Mouse (Mus musculus) ES-E14 (cell line): ENCODE results near the gene Derl3. TPM values are rescaled to one million over a fixed set of nuclear protein-coding genes. Genes with fewer than 3 reads are reported as not detected.

ENCODE experiments used
- DNase-seq: peaks from one replicate; pipeline ENCODE4 v3.0.0-alpha.2; 2013; ENCODE audit warnings: low read depth, low spot score
- H3K27ac ChIP-seq: 2 replicates; pipeline ENCODE4 v1.5.1; 2012; ENCODE audit warnings: low read depth, mild to moderate bottlenecking, low read length, moderate library complexity, mixed read lengths; ENCODE audit not compliant: poor library complexity, insufficient read depth, severe bottlenecking
- H3K36me3 ChIP-seq: 2 replicates; pipeline ENCODE4 v1.6.1; 2012; ENCODE audit warnings: mild to moderate bottlenecking, low read length, moderate library complexity, mixed read lengths; ENCODE audit not compliant: control insufficient read depth, poor library complexity, insufficient read depth, severe bottlenecking
- H3K4me1 ChIP-seq, 2 experiments: fragments of 150-350 bp in 1 of 2; sonication (generic) in 1 of 2; 2 replicates each; pipeline ENCODE4 v1.6.1; 2012; ENCODE audit warnings: low read length in 2 of 2, mild to moderate bottlenecking in 1 of 2, mixed read lengths in 1 of 2; ENCODE audit not compliant: control insufficient read depth in 2 of 2, insufficient read depth in 2 of 2, poor library complexity in 1 of 2
- H3K4me3 ChIP-seq, 2 experiments: fragments of 150-350 bp in 1 of 2; sonication (generic) in 1 of 2; 2 replicates each; pipeline ENCODE4 v1.5.1; 2012; ENCODE audit warnings: low read length in 2 of 2, low read depth in 1 of 2, mild to moderate bottlenecking in 1 of 2, mixed read lengths in 1 of 2; ENCODE audit not compliant: insufficient read depth in 1 of 2, poor library complexity in 1 of 2, severe bottlenecking in 1 of 2
- H3K9ac ChIP-seq: 2 replicates; pipeline ENCODE4 v1.6.1; 2012; ENCODE audit warnings: low read depth, mild to moderate bottlenecking, low read length, mixed read lengths; ENCODE audit not compliant: poor library complexity, insufficient read depth, severe bottlenecking
- H3K9me3 ChIP-seq: fragments of 150-350 bp; sonication (generic); 2 replicates; pipeline ENCODE4 v1.6.1; 2012; ENCODE audit warnings: low read depth, mild to moderate bottlenecking, low read length; ENCODE audit not compliant: control insufficient read depth, insufficient read depth
- CHD2 ChIP-seq: IDR thresholded peaks from 2 replicates; pipeline ENCODE4 v1.6.1; 2014; ENCODE audit warnings: mild to moderate bottlenecking, low read depth, low read length, inconsistent platforms
- HCFC1 ChIP-seq: IDR thresholded peaks from 2 replicates; pipeline ENCODE4 v1.6.1; 2012; ENCODE audit warnings: low read length, inconsistent platforms, borderline replicate concordance; ENCODE audit not compliant: insufficient read depth
- MAFK ChIP-seq: IDR thresholded peaks from 2 replicates; pipeline ENCODE4 v1.6.1; 2014; ENCODE audit warnings: mild to moderate bottlenecking, low read depth, low read length, inconsistent platforms; ENCODE audit not compliant: insufficient read depth
- ZC3H11A ChIP-seq: IDR thresholded peaks from 2 replicates; pipeline ENCODE4 v1.6.1; 2012; ENCODE audit warnings: low read depth, mild to moderate bottlenecking, inconsistent platforms, low read length, borderline replicate concordance
- ZNF384 ChIP-seq: IDR thresholded peaks from 2 replicates; pipeline ENCODE4 v1.6.1; 2012; ENCODE audit warnings: low read depth, low read length, inconsistent platforms
- in situ Hi-C, 2 experiments: fragments of 600-800 bp; cut with MboI; formaldehyde crosslinking; loops; one replicate each; pipeline ENCODE4 v1.15.1; 2025; ENCODE audit warnings: low sequenced_read_pairs in 2 of 2, inconsistent platforms in 1 of 2; ENCODE audit not compliant: unreplicated experiment in 2 of 2
- total RNA-seq: library from RNA; depleted of rRNA; stranded (reverse); fragments of 300-350 nt; gene quantifications from 2 replicates; pipeline ENCODE4 v1.2.3, GENCODE M21; 2012

Gene Derl3
- total RNA-seq, 1 experiment, result 19.9 TPM

DNA sequence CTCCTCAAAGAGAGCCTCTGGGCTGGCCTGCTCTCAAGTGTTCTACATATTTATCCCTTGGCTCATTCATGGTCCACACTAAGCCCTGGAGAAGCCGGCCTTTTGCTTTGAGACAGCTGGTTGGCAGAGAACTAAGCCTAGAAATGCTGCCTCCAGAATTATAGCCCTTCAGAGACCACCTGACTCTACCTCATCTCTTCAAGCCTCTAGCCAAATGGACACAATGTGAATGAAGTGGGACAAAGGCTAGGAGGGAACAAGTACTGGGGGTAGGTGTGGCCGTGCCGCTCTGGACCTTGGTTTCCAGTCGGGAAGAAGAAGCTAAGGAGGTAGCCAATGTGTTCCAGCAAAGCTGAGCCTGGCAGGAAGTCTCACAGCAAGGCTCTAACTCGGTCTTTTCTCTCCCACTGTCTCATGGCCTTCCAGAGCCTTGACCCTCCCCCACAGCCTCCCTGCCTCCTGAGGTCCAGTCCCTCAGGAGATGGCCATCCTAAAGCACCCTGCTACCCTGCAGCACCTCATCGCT is 4.9 kb downstream of the Derl3 start:
- H3K9ac ChIP-seq, result no peak overlapping the region
- H3K36me3 ChIP-seq, result peaks cover 52% of the 10 kb centered on the region
- in situ Hi-C loops, result no loop called here
- no peak overlapping the region for H3K4me3 ChIP-seq
- DNase-seq, result no peak
- no peak overlapping the region for H3K27ac ChIP-seq
- peaks cover 0 to 7% of the 10 kb centered on the region in 2 experiments; a peak in 2 of 4 replicates for H3K4me1 ChIP-seq
- no peak for TF ChIP-seq ZC3H11A
- TF ChIP-seq ZNF384, result no peak
- TF ChIP-seq HCFC1, result no peak
- no peak for TF ChIP-seq MAFK
- TF ChIP-seq CHD2, result no peak
- no peaks in the 10 kb centered on the region for H3K9me3 ChIP-seq

DNA sequence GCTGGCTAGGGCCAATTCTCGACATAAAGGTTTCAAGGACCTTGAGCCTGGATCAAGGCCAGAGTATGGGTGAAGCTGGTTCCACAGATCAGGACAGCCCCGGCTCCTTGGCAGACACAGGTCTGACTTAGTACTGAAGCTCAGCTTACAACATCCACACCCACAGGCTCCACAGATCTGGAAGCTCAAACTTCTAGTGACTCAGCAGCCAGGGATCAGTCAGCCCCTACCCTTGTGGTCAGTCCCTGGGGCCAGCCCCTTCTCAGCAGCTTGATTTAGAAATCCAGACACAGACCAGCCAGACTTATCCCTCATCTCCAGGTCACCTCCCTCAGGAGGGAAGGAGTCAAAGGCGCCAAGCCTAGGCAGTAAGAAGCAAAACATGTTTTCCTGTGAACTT is 5.6 kb downstream of the Derl3 start:
- H3K36me3 ChIP-seq, result peaks cover 59% of the 10 kb centered on the region

DNA sequence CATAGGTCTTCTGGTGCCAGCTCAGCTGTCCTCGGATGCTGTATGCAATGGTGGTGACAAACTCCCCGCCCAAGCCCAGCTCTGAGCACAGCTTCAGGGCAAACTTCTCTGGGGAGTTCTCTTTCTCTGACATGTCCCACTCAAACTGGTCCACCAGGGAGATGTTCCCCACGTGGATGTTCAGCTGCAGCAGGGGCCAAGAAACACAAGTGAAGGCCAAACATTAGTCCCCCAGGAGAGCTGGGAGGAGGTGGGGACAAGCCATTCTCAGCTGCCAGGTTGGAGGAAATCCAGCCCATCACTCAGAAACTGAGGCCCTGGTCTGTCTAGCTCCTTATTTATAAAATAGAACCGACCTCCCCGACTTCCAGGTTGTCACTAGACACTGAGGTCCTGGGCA is 11.2 kb downstream of the Derl3 start:
- in situ Hi-C loops, result no loop called here
- Histone ChIP-seq H3K4me3 (no peak overlapping the region), H3K4me1 (no peaks in the 10 kb centered on the region), H3K9me3 (no peaks in the 10 kb centered on the region), H3K9ac (no peak overlapping the region), H3K36me3 (peaks cover 54% of the 10 kb centered on the region), H3K27ac (no peak overlapping the region)
- no peak for DNase-seq
- no peak for TF ChIP-seq HCFC1
- TF ChIP-seq MAFK, result no peak
- no peak for TF ChIP-seq CHD2
- no peak for TF ChIP-seq ZNF384

More for the DNA sequence above, 5.6 kb downstream of the Derl3 start:
- no peaks in the 10 kb centered on the region for H3K9me3 ChIP-seq
- TF ChIP-seq ZC3H11A (no peak), CHD2 (no peak), MAFK (no peak), HCFC1 (no peak), ZNF384 (no peak)
- no peak overlapping the region for H3K27ac ChIP-seq
- in situ Hi-C loops, result no loop called here
- peaks cover 0 to 7% of the 10 kb centered on the region in 2 experiments; a peak in 2 of 4 replicates for H3K4me1 ChIP-seq
- H3K9ac ChIP-seq, result no peak overlapping the region
- DNase-seq, result no peak
- H3K4me3 ChIP-seq, result no peak overlapping the region

- in situ Hi-C loops, result no loop called here
- DNase-seq, result no peak
- H3K4me3 ChIP-seq, result no peak overlapping the region
- H3K9me3 ChIP-seq, result no peaks in the 10 kb centered on the region
- H3K9ac ChIP-seq, result no peak overlapping the region
- no peaks in the 10 kb centered on the region for H3K4me1 ChIP-seq
- peaks cover 67% of the 10 kb centered on the region for H3K36me3 ChIP-seq
- TF ChIP-seq ZNF384 (no peak), MAFK (no peak), HCFC1 (no peak), CHD2 (no peak), ZC3H11A (no peak)
- no peak overlapping the region for H3K27ac ChIP-seq
These were observed 13.7 kb downstream of the Derl3 start for GRCm38 (mm10) chr10:75906882-75907281.

DNA sequence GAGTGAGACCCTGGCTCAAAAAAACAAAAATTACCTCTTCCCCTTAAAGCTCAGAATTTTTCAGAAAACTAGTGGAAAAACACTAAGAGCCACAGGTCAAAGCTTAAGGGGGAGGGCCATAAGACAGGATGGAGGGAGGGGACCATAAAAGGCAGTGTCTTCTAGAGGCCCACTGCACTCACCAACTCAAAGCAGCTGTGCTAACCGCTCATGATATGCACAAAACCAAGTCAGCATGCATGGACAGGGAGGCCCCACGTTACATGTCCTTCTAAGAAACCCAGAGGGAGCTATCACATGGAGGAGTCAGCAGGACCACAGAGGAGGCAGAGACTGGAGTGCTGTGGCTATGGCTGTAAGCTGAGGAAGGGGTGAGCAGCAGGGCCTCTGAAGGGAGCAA is 17.5 kb downstream of the Derl3 start:
- in situ Hi-C loops, result no loop called here
- TF ChIP-seq MAFK, result no peak
- no peak for TF ChIP-seq HCFC1
- no peak for TF ChIP-seq ZNF384
- TF ChIP-seq CHD2, result no peak
- no peak for TF ChIP-seq ZC3H11A
- peaks cover 49% of the 10 kb centered on the region for H3K36me3 ChIP-seq

More for the DNA sequence above, 17.5 kb downstream of the Derl3 start:
- Histone ChIP-seq H3K9ac (no peak overlapping the region), H3K4me3 (no peak overlapping the region), H3K4me1 (no peaks in the 10 kb centered on the region; a peak in 1 of 4 replicates), H3K27ac (no peak overlapping the region), H3K9me3 (no peaks in the 10 kb centered on the region)
- no peak for DNase-seq
